Mouse (Mus musculus) E14TG2a.4 (cell line): ENCODE results near the gene C130032M10Rik.

Experiments
- CTCF ChIP-seq: conservative IDR thresholded peaks from 2 replicates; pipeline ENCODE4 v1.5.1; 2014; ENCODE audit warnings: low read length
- NANOG ChIP-seq: IDR thresholded peaks from 2 replicates; pipeline ENCODE4 v1.6.1; 2014; ENCODE audit warnings: borderline replicate concordance, low read length, mixed read lengths
- POU5F1 ChIP-seq: IDR thresholded peaks from 2 replicates; pipeline ENCODE4 v1.6.1; 2014; ENCODE audit warnings: low read length, borderline replicate concordance

- TF ChIP-seq CTCF (no peak), NANOG (no peak), POU5F1 (no peak)
These were observed 34.6 kb upstream of the C130032M10Rik start for GRCm38 (mm10) chr9:114480940-114481339.
